Mouse (Mus musculus) ovary, adult 10 weeks (tissue): ENCODE measurements around the gene Lipo4. TPM values are rescaled to one million over a fixed set of nuclear protein-coding genes. Genes with fewer than 3 reads are reported as not detected.

ENCODE experiments used
- polyA plus RNA-seq: library from polyadenylated mRNA; stranded (reverse); fragments of 350-450 nt; fragmentation: Illumina TruSeq; extraction: RNeasy Lipid Tissue Mini Kit (QIAGEN cat#74804); gene quantifications from one replicate; pipeline ENCODE4 v1.2.3, GENCODE M21; 2014

The Lipo4 gene
- not detected for polyA plus RNA-seq

DNA sequence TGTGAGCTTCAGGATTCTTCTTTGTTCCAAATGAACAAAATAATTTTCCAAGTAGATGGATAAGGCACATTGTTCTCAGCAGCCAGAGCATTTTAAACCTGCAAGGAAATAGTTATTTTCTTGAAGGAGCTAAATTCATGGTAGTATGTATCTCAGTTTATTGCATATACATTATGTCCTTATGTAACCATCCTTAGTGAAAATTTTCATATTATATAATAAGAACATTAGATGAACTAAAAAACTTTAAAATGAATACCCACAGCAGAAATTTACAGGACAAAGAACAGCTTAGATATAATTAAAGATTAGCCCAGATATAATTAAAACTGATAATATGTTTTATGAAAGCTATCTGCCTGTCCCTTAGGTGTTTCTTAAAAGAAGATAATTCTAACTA is at the start of gene Lipo4:
TSS of gene Lipo4 (minus strand) at position 101 of the 400 bp plus-strand sequence.

Other genes starting within 250 kb of the Lipo4 start
- gene Rnls, start 125.5 kb downstream of the Lipo4 start, polyA plus RNA-seq = 3.1 TPM
- gene Gm8978, start 107.5 kb upstream of the Lipo4 start, polyA plus RNA-seq = not detected
- gene Lipo2, start 233.6 kb upstream of the Lipo4 start, polyA plus RNA-seq = 0.60 TPM
- gene Lipo3, start 244.2 kb upstream of the Lipo4 start, polyA plus RNA-seq = 94.0 TPM